ENCODE assay signal across 17 mouse cellular contexts in genomic region chr9:8179554-8179953, GRCm38 (mm10). TPM values are rescaled to one million over a fixed set of nuclear protein-coding genes. Genes with fewer than 3 reads are reported as not detected.
"Had no signal": no experiment of that assay in that cellular context is flagged by ENCODE, and none has a peak within 500 bp of the region (broad histone marks: within the 10 kb centered on the region; RNA-seq: fewer than 3 reads in every experiment).

No protein-coding gene starts in this region.

- H3K4me2 ChIP-seq: lung, embryonic 15.5 days; midbrain, embryonic 12.5 days; neural tube, embryonic 12.5 days had no signal

- H3K27me3 ChIP-seq: lung, embryonic 15.5 days; midbrain, embryonic 12.5 days; neural tube, embryonic 12.5 days had no signal

- H3K27ac ChIP-seq: lung, embryonic 15.5 days; macrophage; midbrain, embryonic 10.5 days; midbrain, embryonic 12.5 days; neural tube, embryonic 12.5 days had no signal

- H3K4me1 ChIP-seq: lung, embryonic 15.5 days; midbrain, embryonic 10.5 days; midbrain, embryonic 12.5 days; neural tube, embryonic 12.5 days had no signal

- DNase-seq: lung, adult 2 months; lung, postnatal 14 days; lung, postnatal 36 days; midbrain, embryonic 14.5 days; right cerebral cortex, postnatal 14 days; thymus, adult 18-20 months; thymus, postnatal 14 days; thymus, postnatal 36 days had no signal

- H3K9me3 ChIP-seq: lung, embryonic 15.5 days; midbrain, embryonic 10.5 days; midbrain, embryonic 12.5 days; neural tube, embryonic 12.5 days had no signal

- ATAC-seq: lung, postnatal 0 days; midbrain, embryonic 16.5 days had no signal

- H3K36me3 ChIP-seq: lung, embryonic 15.5 days; midbrain, embryonic 10.5 days; midbrain, embryonic 12.5 days; neural tube, embryonic 12.5 days had no signal

- H3K4me3 ChIP-seq: lung, embryonic 15.5 days; midbrain, embryonic 10.5 days; midbrain, embryonic 12.5 days; neural tube, embryonic 12.5 days had no signal

- H3K9ac ChIP-seq: lung, embryonic 15.5 days; midbrain, embryonic 12.5 days; neural tube, embryonic 12.5 days had no signal

RNA-seq across cellular contexts. Expression of gene Cep126, which starts 45.5 kb away (rescaled TPM):
- total RNA-seq: megakaryocyte, adult 5-6 weeks; neutrophil, adult 5-6 weeks had no signal
